Mouse (Mus musculus): Measurements from ENCODE around the gene Slc25a3. TPM values are rescaled to one million over a fixed set of nuclear protein-coding genes. Genes with fewer than 3 reads are reported as not detected.

The Slc25a3 gene
- total RNA-seq, 2 experiments from 2014 or later: 505 to 506 TPM

DNA sequence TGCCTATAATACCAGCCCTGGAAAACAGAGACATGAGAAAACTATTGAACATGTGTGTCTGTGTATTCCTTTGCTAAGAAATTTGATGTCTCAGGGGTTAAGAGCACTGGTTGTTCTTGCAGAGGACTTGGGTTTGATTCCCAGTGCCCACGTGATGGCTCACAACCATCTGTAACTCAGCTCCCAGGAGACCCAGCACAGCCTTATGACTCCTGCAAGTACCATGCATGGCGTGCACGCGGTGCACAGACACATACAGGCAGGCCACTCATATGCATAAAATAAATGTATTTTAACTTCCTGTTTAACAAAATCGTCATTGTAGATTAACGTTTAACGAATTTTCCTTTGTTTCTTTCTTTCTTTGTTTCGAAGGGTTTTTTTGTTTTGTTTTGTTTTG is 25.8 kb downstream of the Slc25a3 start:
- no peak for DNase-seq (ENCODE audit: low spot score in 2 of 2)

DNA sequence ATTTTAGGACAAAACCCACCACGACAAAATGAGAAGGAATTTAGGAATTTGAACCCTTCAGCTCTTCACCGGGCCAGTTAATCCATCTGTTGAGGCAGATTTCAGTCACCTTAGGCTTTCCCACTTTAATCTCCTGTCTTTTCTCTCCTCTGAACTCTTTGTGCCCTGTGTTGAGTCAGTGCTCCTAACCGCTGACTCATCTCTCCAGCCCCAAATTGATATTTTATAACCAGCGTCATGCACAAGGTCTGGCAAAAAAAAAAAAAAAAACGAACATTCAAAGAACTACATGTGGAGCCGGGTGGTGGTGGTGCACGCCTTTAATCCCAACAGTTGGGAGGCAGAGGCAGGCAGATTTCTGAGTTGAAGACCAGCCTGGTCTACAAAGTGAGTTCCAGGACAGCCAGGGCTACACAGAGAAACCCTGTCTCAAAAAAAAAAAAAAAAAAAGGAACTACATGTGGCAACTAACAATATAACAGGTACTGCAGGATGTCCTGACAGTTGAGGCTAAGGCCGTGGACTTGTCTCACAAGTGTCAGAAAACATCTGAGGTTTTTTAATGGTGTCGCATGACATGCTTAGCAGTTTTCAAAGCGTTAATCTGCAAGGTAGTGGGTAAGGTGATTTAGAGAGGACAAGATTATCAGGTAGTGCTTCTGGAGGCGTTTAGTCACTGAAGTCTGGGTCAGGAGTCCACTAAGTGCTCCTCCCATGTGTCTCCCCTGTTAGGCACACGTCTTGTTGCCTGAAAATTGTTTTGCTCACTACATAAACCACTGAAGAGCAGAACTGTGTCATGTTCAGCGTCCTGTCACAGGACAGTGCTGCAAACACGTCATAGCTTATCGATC is 29.4 kb downstream of the Slc25a3 start:
- DNase-seq (ENCODE audit: low spot score in 2 of 2): no peak

DNA sequence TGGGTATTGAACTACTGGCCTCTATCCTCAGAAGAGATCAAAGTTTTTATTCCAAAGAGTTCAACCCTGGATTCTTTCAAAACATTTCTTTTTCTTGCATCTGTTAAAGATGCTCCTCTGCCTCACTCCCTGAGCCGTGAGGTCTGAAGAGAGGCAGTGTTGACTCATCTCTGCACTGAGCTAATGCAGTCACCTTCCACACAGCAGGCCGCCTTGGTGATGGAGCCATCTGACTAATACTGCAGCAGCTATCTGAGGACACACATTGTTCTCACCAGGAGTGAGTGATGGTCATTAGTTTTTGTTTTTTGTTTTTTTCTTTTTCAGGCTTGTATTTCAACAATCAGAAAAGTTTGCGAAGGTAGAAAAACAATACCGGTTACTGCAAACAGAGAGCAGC is 31.0 kb downstream of the Slc25a3 start:
- DNase-seq (ENCODE audit: low spot score in 2 of 2): no peak

DNA sequence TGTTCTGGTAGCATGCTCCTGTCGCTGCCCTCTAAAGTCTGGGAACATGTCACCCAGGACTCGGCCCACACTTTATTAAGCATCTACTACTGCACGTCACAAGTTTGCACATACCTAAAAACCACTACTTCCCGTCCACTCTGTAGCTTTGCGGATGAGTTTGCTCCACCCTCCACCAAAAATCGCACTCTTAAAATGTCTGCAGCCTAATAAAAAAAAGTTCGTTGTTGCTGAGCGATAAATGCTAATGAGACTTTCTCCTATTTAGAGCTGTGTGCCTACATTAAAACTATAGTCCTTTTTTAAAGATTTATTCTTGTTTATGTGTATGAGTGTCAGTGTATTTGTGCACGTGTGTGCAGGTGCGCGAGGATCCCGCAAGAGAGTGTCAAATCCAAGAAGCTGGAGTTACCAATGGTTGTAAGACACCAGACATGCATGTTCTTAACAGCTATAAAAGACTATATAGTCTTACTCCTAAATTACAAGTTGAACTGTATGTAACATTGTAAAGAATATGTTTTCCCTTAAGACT is 40.4 kb downstream of the Slc25a3 start:
- DNase-seq (ENCODE audit: low spot score in 2 of 2): no peak

- peak; percentile 100 for DNase-seq (ENCODE audit: low spot score in 2 of 2)
Observed at GRCm38 (mm10) chr10:91082550-91083392, 41.1 kb downstream of the Slc25a3 start, which contains the start of the genes Apaf1 and Ikbip. Gene Apaf1 (minus strand): TSS chr10:91082770. Gene Ikbip (plus strand): TSS chr10:91082940.

GRCm38 (mm10) chr10:91081959-91082507 is 41.8 kb downstream of the Slc25a3 start:
- DNase-seq (ENCODE audit: low spot score in 2 of 2): no peak

GRCm38 (mm10) chr10:91080540-91080939 is 43.3 kb downstream of the Slc25a3 start:
- DNase-seq (ENCODE audit: low spot score in 2 of 2): no peak

- DNase-seq (ENCODE audit: low spot score in 2 of 2): no peak
Observed at GRCm38 (mm10) chr10:91076667-91077066, 47.2 kb downstream of the Slc25a3 start.

DNA sequence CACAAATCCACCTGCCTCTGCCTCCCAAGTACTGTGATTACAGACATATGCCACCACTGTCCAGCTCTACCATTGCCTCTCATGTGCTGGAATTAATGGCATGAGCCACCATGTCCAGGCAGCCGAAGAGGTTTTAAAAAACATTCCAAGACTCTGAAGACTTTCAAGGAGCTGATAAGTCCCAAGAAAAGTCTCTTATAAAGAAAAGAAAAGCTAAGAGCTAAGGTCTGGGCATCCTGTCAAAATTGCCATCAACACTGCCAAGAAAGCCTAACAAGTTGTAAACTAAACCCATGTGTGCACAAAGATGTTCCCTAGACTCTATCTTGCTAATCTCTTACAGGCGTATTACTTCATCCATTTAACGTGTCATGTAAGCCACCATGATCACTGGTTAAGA is 50.5 kb downstream of the Slc25a3 start:
- DNase-seq (ENCODE audit: low spot score in 2 of 2): peak in 1 of 2 experiments; percentile 26

- no peak for DNase-seq (ENCODE audit: low spot score in 2 of 2)
Observed at GRCm38 (mm10) chr10:91071768-91072167, 52.1 kb downstream of the Slc25a3 start.

Other genes with a start within 250 kb of the Slc25a3 start
- 10 to 100 TPM; 15.9 to 16.7 TPM for gene Apaf1, start 41.3 kb downstream of the Slc25a3 start, total RNA-seq (2021)
- gene Ikbip, start 41.1 kb downstream of the Slc25a3 start, total RNA-seq (2021): 10 to 100 TPM; 16.2 to 18.2 TPM
- gene Tmpo, start 57.3 kb upstream of the Slc25a3 start, total RNA-seq (2021): 10 to 100 TPM; 40.5 to 41.4 TPM

All from layer of hippocampus, adult 18-20 months (tissue).